Mouse (Mus musculus): ENCODE data around the gene Btk. TPM values are rescaled to one million over a fixed set of nuclear protein-coding genes. Genes with fewer than 3 reads are reported as not detected.
A peak's percentile ranks its signal among the peaks of the same experiment; 100 is the strongest.
"Not testable (repeated sequence)": the region's sequence is repeated elsewhere in the genome, so short reads cannot be mapped to it uniquely, and the experiment has no call there.

Btk gene
- polyA plus RNA-seq, 1 experiment from 2014 or later, result 1.2 TPM

GRCm38 (mm10) chrX:134577896-134578295 lies 5.5 kb downstream of the Btk start:
- H3K36me3 ChIP-seq, result no peaks in the 10 kb centered on the region
- no peaks in the 10 kb centered on the region for H3K4me1 ChIP-seq
- WGBS, result 89% methylated on average over 4 of the region's 4 CpGs
- no peak overlapping the region for H3K9ac ChIP-seq (replicated peaks)
- no peak overlapping the region for H3K27ac ChIP-seq (replicated peaks)
- H3K4me2 ChIP-seq (replicated peaks), result no peak overlapping the region
- H3K27me3 ChIP-seq, result no peaks in the 10 kb centered on the region
- no peaks in the 10 kb centered on the region for H3K9me3 ChIP-seq
- ATAC-seq (ENCODE audit: low FRiP score, low read depth), result no peak
- H3K4me3 ChIP-seq, result no peak overlapping the region

GRCm38 (mm10) chrX:134566536-134567222 lies 16.7 kb downstream of the Btk start:
- Histone ChIP-seq H3K36me3 (no peaks in the 10 kb centered on the region), H3K27ac (replicated peaks) (no peak overlapping the region), H3K9ac (replicated peaks) (no peak overlapping the region), H3K4me3 (no peak overlapping the region), H3K27me3 (no peaks in the 10 kb centered on the region), H3K9me3 (no peaks in the 10 kb centered on the region), H3K4me2 (replicated peaks) (no peak overlapping the region), H3K4me1 (no peaks in the 10 kb centered on the region)
- WGBS, result 85% methylated on average over 8 of the region's 8 CpGs
- no peak for ATAC-seq (ENCODE audit: low FRiP score, low read depth)

GRCm38 (mm10) chrX:134564326-134564725 lies 19.0 kb downstream of the Btk start:
- H3K4me1 ChIP-seq, result no peaks in the 10 kb centered on the region
- no peaks in the 10 kb centered on the region for H3K9me3 ChIP-seq

GRCm38 (mm10) chrX:134554425-134554824 lies 28.9 kb downstream of the Btk start:
- Histone ChIP-seq H3K27me3 (no peaks in the 10 kb centered on the region), H3K4me3 (no peak overlapping the region), H3K27ac (replicated peaks) (no peak overlapping the region), H3K4me2 (replicated peaks) (no peak overlapping the region), H3K9ac (replicated peaks) (no peak overlapping the region), H3K4me1 (no peaks in the 10 kb centered on the region), H3K9me3 (no peaks in the 10 kb centered on the region), H3K36me3 (no peaks in the 10 kb centered on the region)
- WGBS, result 83% methylated on average over 6 of the region's 6 CpGs
- ATAC-seq (ENCODE audit: low FRiP score, low read depth), result no peak

More at GRCm38 (mm10) chrX:134564326-134564725, 19.0 kb downstream of the Btk start:
- Histone ChIP-seq H3K27ac (replicated peaks) (no peak overlapping the region), H3K4me2 (replicated peaks) (no peak overlapping the region), H3K4me3 (no peak overlapping the region), H3K9ac (replicated peaks) (no peak overlapping the region), H3K27me3 (no peaks in the 10 kb centered on the region), H3K36me3 (no peaks in the 10 kb centered on the region)
- 87% methylated on average over 4 of the region's 4 CpGs for WGBS
- ATAC-seq (ENCODE audit: low FRiP score, low read depth), result no peak

GRCm38 (mm10) chrX:134553326-134553725 lies 30.0 kb downstream of the Btk start:
- Histone ChIP-seq H3K27ac (replicated peaks) (no peak overlapping the region), H3K9me3 (no peaks in the 10 kb centered on the region), H3K9ac (replicated peaks) (no peak overlapping the region), H3K4me3 (no peak overlapping the region), H3K27me3 (no peaks in the 10 kb centered on the region), H3K4me1 (no peaks in the 10 kb centered on the region), H3K4me2 (replicated peaks) (no peak overlapping the region), H3K36me3 (no peaks in the 10 kb centered on the region)
- ATAC-seq (ENCODE audit: low FRiP score, low read depth), result no peak
- 84% methylated on average over 4 of the region's 4 CpGs for WGBS

GRCm38 (mm10) chrX:134550903-134551302 lies 32.5 kb downstream of the Btk start:
- Histone ChIP-seq H3K27ac (replicated peaks) (no peak overlapping the region), H3K36me3 (no peaks in the 10 kb centered on the region), H3K9ac (replicated peaks) (no peak overlapping the region), H3K4me1 (no peaks in the 10 kb centered on the region), H3K9me3 (no peaks in the 10 kb centered on the region), H3K27me3 (no peaks in the 10 kb centered on the region; the same call in 1 of the 2 replicates), H3K4me2 (replicated peaks) (no peak overlapping the region), H3K4me3 (no peak overlapping the region)
- ATAC-seq (ENCODE audit: low FRiP score, low read depth), result 0 out of 2 replicates have a peak, but pooled peaks have one; percentile 60
- WGBS, result 22% methylated on average over 5 of the region's 5 CpGs

GRCm38 (mm10) chrX:134547330-134547729 lies 36.0 kb downstream of the Btk start:
- Histone ChIP-seq H3K27me3 (no peaks in the 10 kb centered on the region; the same call in 1 of the 2 replicates), H3K4me1 (no peaks in the 10 kb centered on the region), H3K4me3 (no peak overlapping the region), H3K9ac (replicated peaks) (no peak overlapping the region), H3K9me3 (no peaks in the 10 kb centered on the region), H3K4me2 (replicated peaks) (no peak overlapping the region), H3K27ac (replicated peaks) (no peak overlapping the region), H3K36me3 (no peaks in the 10 kb centered on the region)
- ATAC-seq (ENCODE audit: low FRiP score, low read depth), result no peak
- 86% methylated on average over 4 of the region's 4 CpGs for WGBS

GRCm38 (mm10) chrX:134541955-134542308 lies 41.4 kb downstream of the Btk start:
- 0 out of 2 replicates have a peak, but pooled peaks have one; percentile 19 for ATAC-seq (ENCODE audit: low FRiP score, low read depth)
- peak overlapping the region; percentile 53 for H3K4me3 ChIP-seq
- H3K9me3 ChIP-seq, result no peaks in the 10 kb centered on the region
- no peaks in the 10 kb centered on the region for H3K36me3 ChIP-seq
- 0 out of 2 replicates have a peak overlapping the region, but pooled peaks have one; percentile 64 for H3K27ac ChIP-seq (replicated peaks)
- H3K4me2 ChIP-seq (replicated peaks), result peak overlapping the region; percentile 56
- H3K4me1 ChIP-seq, result no peaks in the 10 kb centered on the region
- WGBS, result 22% methylated on average over 6 of the region's 6 CpGs
- no peaks in the 10 kb centered on the region; the same call in 1 of the 2 replicates for H3K27me3 ChIP-seq
- peak overlapping the region; percentile 51; the same call in 1 of the 2 replicates for H3K9ac ChIP-seq (replicated peaks)

- H3K9me3 ChIP-seq, result no peaks in the 10 kb centered on the region
- H3K9ac ChIP-seq (replicated peaks), result peak within 1 kb of the TSS; percentile 51
- H3K36me3 ChIP-seq, result no peaks in the 10 kb centered on the region
- no peaks in the 10 kb centered on the region; the same call in 1 of the 2 replicates for H3K27me3 ChIP-seq
- peak; percentile 93 for ATAC-seq (ENCODE audit: low FRiP score, low read depth)
- peak within 1 kb of the TSS; percentile 53 for H3K4me3 ChIP-seq
- peak within 1 kb of the TSS; percentile 64; the same call in 1 of the 2 replicates for H3K27ac ChIP-seq (replicated peaks)
- 24% methylated on average over 48 of the region's 61 CpGs for WGBS
- peak within 1 kb of the TSS; percentile 56 for H3K4me2 ChIP-seq (replicated peaks)
- H3K4me1 ChIP-seq, result no peaks in the 10 kb centered on the region
Observed at GRCm38 (mm10) chrX:134541145-134541954, 42.0 kb downstream of the Btk start, which contains the start of gene Timm8a1. TSS of gene Timm8a1 (minus strand) at chrX:134541865.

- ATAC-seq (ENCODE audit: low FRiP score, low read depth), result no peak
Observed at GRCm38 (mm10) chrX:134540414-134541135, 42.8 kb downstream of the Btk start.

GRCm38 (mm10) chrX:134539795-134540194 lies 43.6 kb downstream of the Btk start:
- 88% methylated on average over 10 of the region's 10 CpGs for WGBS
- ATAC-seq (ENCODE audit: low FRiP score, low read depth); H3K9ac ChIP-seq (replicated peaks); H3K4me3 ChIP-seq; H3K4me1 ChIP-seq; H3K36me3 ChIP-seq; H3K27me3 ChIP-seq; H3K27ac ChIP-seq (replicated peaks); H3K4me2 ChIP-seq (replicated peaks); H3K9me3 ChIP-seq: not testable (repeated sequence)

More at GRCm38 (mm10) chrX:134540414-134541135, 42.8 kb downstream of the Btk start:
- H3K9ac ChIP-seq (replicated peaks), result peak overlapping the region; percentile 46
- no peaks in the 10 kb centered on the region for H3K36me3 ChIP-seq
- no peaks in the 10 kb centered on the region for H3K4me1 ChIP-seq
- H3K4me2 ChIP-seq (replicated peaks), result peak overlapping the region; percentile 56
- H3K9me3 ChIP-seq, result no peaks in the 10 kb centered on the region
- H3K4me3 ChIP-seq, result peak overlapping the region; percentile 53
- WGBS, result 32% methylated on average over 12 of the region's 12 CpGs
- no peak overlapping the region for H3K27ac ChIP-seq (replicated peaks)
- no peaks in the 10 kb centered on the region for H3K27me3 ChIP-seq

All from midbrain, embryonic 12.5 days (tissue).